Mouse (Mus musculus): ENCODE measurements around the gene Vstm2b.

DNA sequence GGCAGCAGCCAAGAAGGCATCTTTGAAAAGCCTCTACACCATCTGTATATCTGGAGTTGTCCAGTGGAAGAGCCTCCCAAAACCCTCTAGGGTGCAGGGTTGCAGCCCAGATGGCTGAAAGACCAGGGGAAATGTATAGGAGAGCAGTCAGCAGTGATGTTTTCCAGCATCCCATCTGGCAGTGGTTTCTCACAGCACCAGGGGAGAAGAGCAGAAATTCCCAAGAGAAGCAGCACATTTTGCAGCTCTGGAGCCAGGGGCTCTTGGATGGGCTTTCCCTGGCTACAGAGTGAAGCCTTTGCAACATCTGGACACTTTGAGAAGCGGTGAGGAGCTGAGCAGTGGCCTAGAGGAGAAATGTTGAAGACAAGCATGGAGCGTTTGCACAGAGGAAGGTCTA is 30.3 kb downstream of the Vstm2b start:
- TF ChIP-seq POLR2A (IDR thresholded peaks at IDR 0.05; ENCODE audit: borderline replicate concordance, insufficient read depth, low read length) (no peak), CTCF (IDR thresholded peaks at IDR 0.05; ENCODE audit: borderline replicate concordance, insufficient read depth, low read depth, low read length) (no peak)
